Mouse (Mus musculus): ENCODE measurements around the gene Sumf1.

The Sumf1 gene

DNA sequence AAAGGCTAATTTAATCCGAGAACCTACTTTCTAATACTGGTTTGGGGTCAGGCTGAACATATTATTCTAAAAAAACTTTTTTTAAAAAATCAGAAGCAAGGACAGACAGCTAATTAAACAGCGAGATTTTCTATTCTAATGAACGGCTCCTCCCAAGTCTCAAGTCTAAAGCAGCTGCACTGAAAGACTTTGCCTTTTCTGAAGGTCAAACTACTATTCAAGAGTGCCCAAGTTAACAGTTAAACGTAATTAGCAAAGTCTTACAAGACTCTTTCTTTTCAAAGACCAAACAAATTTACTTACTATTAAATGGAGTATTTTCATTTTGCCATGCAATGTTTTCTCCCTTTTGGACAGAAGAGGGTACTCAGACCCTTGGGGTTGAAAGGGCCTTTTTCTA lies 20.8 kb upstream of the Sumf1 start:
- no peak for DNase-seq

DNA sequence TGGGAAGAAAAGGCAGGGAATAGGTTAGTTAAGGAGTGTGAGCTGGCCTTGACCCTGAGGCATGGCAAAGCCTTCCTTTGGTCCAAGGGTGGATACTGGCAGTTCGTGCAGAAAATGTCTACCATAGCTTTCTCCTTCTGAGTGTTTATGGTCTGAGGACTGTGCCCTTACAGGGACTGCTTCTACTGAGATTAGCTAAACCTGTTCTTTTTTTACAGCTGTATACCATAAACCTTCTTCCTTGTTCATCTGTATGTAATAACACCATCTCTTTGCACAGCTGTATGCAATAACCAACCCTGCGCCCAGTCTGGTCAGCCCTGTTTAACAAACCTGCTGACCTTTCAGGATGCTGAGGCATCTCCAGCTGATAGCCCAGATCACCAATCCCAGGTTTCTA lies 18.9 kb upstream of the Sumf1 start:
- no peak for DNase-seq

DNA sequence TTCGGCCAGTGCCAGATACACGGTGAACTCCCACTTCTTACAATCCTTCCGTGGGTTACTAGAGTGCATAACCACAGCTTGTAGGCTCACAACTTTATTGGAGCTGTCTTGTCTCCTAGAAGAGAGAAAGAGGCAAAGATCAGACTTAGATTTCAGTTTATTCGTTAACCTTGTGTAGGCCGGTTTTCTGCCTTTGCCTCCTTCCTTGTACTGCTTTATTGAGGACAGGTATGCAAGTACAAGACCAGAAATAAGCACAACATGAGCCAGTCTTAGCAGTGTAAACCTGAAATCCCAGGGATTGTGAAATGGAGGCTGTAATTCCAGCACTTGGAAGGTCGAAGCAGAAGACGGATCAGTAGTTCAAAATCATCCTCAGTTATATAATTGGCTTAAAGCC lies 12.9 kb upstream of the Sumf1 start:
- no peak for DNase-seq

DNA sequence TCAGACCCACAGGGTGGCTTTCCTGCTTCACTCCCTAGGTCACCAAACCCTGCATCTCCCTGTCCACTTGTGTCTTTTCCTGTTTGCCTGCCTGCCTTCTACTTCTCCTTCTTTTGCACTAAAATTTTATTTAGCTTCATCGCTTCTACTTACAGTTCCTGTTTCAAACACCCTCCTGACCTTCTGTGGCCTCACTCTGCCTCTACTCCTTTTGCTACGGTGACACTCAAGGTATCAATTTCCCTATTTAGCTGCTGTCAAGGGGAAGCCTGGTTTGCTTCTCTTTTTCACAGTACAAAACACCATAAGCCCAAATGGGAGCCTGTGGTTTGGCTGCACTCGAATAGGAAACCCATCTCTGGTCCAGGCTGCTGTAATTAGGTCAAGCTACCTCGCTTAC lies 11.7 kb upstream of the Sumf1 start:
- DNase-seq: no peak

DNA sequence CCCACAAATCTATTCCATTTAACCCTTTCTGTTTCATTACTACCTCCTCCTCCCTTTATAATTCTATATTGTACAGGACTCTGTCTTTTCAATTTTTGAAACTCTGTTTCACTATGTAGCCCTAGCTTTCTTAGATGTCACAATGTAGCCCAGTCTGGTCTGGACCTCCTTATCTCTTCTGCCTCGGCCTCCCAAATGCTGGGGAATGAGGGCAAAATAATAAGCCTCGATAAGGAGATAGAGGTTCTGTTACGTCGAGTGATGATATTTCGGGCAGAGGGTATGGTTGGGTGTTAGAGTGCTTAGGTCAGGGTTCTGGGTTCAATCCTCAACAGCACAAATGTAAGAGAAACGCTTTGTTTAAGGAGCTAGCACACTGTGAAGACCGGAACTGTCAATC lies 11.3 kb upstream of the Sumf1 start:
- no peak for DNase-seq

DNA sequence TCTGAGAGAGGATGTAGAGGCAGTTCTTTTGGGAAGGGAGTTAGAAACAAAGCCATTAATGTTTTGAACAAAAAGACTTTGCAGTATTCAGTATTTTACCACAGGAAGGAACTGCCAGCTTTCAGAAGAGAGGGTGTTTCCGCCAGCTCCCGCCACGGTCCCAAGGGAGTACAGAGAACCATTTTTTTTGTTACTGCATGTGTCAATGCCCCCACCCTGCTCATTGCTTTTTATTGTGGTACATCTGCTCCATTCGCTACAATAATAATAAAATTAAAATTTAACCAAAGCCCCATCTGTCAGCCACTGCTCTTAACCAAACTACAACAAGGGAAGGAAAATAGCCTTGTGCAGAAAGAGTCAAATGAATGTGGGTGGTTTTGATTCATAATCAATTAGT lies 7.2 kb upstream of the Sumf1 start:
- no peak for DNase-seq

DNA sequence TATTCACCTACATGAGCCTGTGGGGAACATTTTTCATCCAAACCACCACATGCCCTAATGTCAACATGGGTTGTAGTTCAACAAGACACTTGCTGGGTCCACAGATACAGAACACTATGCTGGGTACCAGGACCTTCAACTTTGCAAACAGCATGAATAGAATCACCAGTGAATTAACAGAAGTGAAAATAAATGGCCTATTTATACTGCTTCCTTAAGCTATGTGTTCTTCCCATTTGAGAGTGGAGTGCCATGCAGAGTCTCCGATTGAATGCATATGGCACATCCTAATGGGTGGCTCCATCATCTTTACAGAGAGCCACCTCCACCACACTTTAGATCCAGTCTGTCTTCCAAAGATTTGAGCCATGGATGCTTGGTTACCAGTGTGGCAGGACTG lies 5.3 kb upstream of the Sumf1 start:
- no peak for DNase-seq

DNA sequence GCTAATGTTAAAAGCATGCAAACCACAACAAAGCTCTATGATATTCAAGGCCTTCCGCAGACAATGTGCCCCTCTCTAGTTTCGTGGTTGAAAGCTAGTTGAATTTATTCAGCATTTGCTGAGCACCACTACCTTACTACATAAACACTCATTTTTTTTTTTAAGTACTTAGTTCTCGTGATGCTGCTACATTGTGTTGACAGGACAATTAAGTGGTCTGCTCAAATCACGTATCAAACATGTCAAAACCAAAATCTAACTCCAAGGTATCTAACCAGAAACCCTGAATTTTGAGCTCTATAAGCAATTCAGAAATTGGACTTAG lies 265 bp upstream of the Sumf1 start:
- DNase-seq: no peak

DNA sequence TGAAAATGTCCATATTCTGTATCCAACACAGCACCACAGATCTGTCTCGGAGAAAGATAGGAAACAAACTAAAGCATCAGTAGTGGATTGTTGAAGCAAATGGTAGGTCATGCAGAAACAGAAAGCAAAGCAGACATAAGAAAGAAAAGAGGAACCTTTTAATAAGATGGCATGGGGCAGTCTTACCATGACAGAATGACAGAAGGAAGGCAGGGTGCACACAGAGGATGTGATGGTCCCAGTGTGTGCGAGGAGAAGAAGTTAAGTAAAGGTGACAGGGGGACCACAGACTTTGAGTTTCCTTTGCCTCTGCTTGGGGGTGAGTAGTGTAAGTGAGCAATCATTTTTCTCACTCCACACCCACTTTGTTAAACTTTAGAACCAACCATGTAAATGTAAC lies 6.3 kb downstream of the Sumf1 start:
- no peak for DNase-seq

DNA sequence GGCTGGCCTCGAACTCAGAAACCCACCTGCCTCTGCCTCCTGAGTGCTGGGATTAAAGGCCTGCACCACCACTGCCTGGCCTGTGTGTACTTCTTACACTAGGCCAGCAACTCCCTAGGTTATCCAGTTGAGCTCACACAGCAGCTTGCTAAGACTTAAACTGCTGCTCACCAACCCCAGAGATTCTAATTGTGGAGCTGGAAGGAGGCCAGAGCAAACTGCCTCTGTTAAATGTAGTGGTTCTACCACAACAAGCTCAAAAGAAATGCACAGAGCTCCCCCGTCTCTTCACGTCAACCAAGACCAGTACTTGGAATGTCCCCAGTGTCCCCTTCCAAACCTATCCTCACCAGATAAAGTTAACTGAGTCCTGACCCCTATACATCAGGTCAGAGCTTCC lies 11.2 kb downstream of the Sumf1 start:
- DNase-seq: no peak

DNA sequence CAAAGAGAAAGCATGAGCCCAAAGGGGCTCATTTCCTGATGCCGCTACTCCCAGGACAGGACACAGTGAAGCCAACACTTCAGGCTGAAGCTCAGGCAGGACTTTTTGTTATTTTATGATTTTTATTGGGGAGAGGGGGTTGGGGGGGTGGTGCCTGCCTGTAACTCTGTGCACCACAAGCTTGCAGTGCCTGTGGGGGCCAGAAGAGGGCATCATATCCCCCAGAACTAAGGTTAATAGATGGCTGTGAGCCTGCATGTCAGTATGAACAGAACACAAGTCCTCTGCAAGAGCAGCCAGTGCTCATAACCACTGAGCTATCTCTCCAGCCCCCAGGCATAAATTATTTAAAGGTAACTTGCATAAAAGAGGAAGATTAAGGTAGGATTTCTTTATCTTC lies 13.2 kb downstream of the Sumf1 start:
- no peak for DNase-seq

DNA sequence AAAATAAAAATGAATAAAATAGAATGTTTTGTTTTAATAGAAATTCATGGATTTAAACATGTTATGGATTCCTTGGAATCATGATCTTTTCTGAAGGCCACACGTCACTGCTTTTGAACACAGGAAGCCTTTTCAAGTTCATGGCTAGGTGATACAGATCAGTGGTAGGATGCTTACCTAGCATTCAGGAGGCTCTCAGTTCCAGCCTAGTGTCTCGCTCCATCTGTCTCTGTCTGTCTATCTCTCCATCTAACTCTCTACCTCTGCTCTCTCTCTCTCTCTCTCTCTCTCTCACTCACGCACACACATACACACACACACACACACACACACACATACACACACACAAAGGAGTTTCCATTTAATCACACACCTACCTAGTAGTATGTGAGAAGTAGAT lies 15.9 kb downstream of the Sumf1 start:
- DNase-seq: no peak

DNA sequence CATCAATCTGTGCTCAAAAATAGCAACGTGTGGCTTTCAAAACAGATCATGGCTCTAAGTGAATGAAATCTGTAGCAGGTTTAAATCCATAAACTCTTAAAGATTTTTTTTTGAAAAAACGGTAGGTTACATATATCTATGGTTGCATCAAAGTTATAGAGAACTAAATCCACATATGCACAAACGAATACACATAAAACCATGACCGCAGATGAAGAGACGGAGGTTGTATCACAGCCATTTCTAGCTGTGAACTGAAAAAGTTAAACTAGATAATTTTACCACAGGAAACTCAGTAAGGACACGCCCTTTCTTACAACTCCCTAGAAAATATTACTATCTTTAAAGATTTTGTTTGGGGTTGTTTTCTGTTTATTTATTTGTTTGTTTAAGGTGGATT lies 16.7 kb downstream of the Sumf1 start:
- DNase-seq: no peak

DNA sequence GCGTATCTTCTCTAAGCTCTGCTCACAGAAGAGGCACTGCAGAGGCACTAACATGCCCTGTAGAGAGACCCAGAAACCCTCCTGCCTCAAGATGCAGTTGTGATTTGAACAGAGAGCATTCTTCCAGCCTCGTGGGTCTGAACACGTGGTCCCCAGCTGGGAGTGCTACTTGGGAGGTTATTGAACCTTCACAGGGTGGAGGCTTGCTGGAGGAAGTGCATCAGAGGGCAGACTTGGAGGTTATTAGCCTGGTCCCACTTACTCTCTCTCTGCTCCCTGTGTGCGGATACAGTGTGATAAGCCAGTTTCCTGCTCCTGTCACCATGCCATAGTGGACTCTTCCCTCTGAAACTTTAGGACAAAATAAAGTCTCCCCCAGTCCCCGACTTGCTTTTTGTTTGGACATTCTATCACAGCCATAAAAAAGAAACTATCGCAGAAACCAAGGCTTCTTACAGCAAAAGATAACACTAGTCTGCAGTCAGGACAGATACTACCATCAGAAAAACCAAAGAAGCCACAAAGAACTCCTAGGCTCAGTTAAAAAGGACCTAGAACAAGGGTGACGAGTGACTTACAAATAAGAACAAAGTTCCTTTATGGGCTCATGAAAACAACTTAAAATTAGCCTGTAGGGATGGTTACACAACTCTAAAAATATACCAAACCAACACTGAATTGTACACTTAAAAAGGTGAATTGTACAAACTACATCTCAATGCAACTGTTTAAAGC lies 17.3 kb downstream of the Sumf1 start:
- DNase-seq: no peak

DNA sequence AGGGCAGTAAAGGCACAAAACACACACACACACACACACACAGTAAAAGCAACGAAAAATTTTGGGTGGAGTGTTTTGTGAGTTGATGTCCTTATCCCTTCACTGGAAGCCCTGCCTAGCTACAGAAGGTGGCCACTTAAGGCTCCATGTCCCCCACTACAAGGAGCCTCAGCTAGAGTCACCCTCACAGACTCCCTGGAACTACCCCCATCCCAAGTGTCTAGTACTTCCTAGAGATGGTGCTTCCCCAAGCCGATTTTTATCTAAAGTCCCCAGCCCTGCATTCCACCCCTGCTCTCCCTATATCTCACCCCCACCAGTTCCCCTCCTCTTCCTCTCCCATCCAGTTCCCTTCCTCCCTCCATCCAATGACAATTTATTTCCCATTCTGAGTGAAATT lies 19.8 kb downstream of the Sumf1 start:
- DNase-seq: no peak

DNA sequence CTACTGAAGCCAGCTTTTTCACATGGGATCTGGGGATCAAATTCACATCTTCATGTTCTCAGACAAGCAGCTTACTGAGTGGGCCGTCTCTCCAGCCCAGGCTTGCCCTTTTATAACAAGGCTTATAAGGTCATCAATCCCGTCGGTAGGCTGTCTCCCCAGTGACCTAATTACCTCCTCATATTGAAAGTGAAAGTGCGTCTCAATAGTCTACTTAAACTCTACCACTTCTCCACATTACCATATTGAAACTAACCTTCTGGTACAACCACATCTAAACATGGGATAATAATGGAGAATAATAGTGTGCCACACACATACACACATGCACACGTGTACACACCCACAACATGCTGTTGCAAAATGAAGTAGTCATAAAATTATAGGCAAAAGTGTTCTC lies 20.4 kb downstream of the Sumf1 start:
- no peak for DNase-seq

DNA sequence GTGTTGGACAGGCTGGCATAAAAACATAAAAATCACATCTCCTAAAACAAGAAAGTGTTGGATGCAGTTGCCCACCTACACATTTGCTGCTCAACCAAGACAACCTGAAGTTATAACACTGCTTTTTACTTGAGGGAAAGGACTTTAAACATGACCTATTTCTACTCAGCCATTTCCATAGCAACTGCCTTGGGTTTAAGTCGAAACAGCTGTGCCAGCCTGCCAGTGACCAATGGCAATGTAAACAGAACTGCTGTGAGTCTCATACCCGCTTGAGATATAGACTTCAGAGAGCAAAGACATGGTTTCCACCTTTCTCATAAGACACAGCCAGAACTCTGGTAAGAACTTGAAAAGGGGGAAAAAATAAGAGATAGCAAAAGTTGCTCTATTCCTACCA lies 24.8 kb downstream of the Sumf1 start:
- DNase-seq: no peak

DNA sequence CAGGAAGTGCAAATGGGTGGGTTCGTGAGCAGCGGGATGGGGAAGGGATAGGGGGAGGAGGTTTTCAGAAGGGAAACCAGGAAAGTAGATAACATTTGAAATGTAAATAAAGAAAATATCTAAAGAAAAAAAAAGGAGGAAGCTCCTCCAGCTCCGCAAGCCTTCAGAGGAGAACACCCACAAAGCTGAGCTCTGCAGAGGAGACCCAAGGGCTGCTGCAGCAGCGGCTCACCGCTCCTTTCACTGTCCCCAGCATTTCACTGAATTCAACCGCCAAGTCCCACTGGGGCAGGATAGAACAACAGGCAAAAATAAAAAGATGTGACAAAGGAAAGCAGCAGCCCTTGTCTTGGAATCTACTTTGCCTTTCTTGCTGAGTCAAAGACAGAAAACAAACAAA lies 28.5 kb downstream of the Sumf1 start:
- DNase-seq: no peak

DNA sequence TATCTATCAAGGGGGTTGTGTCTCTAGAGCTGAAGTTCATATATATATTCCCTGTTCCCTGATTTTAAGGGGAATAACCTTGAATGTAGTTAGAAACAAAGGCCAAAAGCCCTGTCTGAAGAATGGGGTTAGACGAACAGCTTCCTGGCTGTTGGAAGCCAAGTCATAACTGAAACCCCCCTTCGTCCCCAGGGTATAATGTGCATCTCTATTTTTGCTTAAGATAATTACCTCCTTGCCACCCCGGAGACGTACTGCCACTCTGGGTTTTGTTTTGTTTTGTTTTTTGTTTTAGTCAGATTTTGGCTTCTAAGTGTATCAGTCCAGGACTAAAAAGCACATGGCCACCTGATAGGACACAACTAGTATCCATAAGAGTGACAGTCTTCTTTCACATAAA lies 31.1 kb downstream of the Sumf1 start:
- no peak for DNase-seq

DNA sequence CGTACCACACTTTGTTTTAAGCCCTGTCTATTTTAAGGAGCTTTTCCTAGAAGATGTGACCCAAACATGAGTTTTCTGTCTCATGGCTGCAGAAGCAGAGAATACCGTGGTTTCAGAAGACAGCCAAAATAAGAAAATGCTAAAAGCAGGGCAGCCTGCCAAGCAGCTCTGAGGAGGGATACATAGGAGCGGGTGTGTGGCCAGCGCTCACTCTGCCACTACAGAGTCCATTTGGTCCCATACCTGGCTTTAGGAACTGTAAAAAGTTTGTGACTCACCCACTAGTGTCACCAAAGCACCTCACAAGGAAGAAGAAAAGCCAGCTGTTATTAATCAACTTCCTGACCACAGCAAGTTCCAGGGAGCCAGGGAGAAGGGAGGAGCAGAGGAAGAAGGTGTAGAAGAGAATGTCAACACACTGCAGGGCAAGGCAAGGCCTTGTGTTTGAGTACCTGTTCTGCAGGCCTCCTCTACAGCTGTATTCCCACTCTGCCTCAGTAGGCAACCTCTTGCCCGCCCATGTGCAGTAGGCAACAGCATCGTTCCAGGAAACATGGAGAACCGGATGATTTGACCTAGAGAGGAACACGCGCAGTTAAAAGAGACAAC lies 32.6 kb downstream of the Sumf1 start:
- peak; percentile 57 for DNase-seq

DNA sequence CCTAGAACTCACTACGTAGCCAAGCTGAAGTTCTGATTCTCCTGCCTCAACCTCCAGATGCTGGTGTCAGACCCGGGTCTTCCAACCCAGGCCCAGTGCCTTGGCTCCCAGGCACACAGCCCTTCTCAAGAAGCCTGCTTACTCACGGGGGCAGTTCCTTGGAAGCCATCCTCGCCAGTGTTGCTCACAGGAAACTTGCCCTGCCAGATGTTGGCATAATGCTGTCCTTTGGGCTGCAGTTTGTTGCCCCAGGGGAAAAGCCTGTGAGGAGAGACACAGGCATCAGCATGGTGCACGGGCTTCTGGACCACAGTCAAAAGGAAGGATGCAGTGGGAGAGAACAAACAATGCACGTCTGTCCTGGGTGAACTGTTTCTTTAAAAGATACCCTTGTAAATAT lies 33.3 kb downstream of the Sumf1 start:
- no peak for DNase-seq

DNA sequence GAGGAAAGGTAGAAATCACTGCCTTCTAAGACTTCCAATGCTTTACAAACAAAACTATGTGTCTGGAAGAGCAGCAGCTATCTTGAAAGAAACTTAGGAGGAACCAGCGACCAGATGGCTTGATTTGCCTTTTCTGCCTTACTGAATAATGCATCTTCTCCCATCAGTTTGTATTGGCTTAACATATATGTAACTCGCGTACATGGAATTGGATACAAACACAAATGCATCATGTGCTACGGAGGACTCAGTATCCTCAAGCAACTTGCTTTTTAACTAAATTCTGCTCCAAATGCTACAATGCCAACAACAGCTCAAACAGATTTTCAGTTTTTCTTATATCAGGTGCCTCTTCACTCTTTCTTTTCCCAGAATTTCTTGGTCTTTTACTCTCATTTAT lies 36.1 kb downstream of the Sumf1 start:
- no peak for DNase-seq

DNA sequence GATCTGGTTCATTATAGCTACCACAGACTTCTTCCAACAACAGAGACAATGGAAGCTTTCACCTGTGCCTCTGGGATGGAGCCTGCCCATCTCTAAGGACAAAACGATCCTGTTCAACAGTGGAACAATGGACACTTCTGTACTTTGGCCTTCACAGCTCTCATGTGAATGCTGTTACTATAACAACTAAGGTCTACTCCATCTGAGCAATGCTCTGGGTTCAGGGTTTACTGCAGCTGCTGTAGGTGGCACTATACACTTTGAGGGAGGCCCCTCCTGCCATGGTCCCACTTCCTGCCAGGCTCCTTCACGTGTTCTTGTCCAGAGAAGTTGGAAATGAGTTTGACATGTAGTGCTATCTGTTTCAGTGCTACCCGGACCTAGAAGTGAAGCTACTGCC lies 36.9 kb downstream of the Sumf1 start:
- no peak for DNase-seq

DNA sequence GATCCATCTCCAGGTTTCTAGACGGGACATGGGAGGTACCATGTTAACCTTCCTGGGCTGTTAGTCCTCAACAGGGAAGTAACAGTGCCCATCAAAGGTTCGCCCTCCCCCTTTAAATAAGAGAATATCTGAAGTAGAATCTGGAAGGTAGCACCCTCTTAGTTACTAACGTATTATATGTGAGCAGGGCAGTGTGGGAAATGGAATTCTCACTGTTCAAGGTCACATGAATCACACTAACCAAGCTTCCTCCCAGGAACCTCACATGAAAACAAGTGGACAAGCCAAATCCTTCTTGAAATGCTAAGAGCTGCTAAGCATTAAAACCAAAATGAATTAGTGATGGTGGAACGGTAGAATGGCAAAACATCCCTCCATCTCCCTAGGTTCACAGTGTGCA lies 38.7 kb downstream of the Sumf1 start:
- no peak for DNase-seq

DNA sequence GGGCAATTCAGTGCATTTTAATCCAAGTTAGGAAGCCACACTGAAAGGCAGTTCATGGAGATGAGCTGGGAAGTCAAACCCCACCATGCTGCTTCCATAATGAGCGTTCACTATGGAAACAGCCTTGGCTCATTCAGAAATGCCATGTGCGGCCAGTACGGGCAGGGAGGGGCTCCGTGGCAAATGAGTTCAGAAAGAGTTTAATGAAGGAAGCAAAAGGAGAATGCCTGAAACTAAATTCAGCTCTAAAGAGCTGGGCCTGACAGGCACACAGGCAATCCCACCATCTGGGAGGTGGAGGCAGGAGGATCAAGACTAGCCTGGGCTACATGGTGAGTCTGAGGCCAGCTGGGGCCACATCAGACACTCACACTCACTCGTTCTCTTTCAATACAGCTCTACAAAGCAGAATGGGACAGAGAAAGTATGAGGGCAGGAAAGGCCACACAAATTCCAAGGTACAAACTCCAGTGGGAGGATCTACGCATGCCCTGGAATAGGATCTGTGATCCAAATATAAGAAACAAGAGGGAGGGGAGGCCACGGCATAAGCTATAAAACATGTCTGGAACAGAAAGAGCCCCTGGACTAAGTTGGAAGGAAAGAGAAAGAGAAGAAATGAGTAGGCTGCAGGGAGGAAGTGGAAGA lies 39.3 kb downstream of the Sumf1 start:
- peak; percentile 46 for DNase-seq
